Mouse (Mus musculus): ENCODE data around the gene Cdk4.

DNA sequence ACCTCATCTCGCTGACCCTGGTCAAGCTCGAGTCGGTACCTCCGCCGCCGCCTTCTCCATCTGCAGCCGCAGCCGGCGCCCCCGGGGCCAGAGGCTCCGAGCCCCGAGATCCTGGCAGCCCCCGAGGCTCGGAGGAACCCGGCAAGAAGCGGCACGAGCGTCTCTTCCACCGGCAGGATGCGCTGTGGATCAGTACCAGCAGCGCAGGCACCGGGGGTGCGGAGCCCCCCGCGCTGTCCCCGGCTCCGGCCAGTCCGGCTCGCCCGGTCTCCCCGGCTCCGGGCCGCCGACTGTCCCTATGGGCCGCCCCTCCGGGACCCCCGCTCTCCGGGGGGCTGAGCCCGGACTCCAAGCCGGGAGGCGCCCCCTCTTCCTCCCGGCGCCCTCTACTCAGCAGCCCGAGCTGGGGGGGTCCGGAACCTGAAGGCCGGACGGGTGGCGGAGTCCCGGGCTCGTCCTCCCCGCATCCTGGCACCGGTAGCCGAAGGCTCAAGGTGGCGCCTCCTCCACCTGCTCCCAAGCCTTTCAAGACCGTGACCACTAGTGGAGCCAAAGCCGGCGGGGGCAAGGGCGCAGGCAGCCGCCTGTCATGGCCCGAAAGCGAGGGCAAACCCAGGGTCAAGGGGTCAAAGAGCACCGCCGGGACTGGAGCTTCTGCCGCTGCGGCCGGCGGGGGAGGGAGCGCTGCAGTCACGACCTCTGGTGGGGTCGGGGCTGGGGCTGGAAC lies 16.5 kb downstream of the Cdk4 start:
- TF ChIP-seq CTCF (IDR thresholded peaks at IDR 0.05; ENCODE audit: low read depth) (no peak), EP300 (IDR thresholded peaks at IDR 0.05; ENCODE audit: low read depth) (no peak)

Measured in heart, postnatal 0 days (tissue).